Mouse (Mus musculus) megakaryocyte, adult 5-6 weeks (primary cell): Measurements from ENCODE around the gene Csrnp1. TPM values are rescaled to one million over a fixed set of nuclear protein-coding genes. Genes with fewer than 3 reads are reported as not detected.

ENCODE experiments used
- ATAC-seq: 2 replicates; pipeline ENCODE4 v1.8.0; 2016; ENCODE audit warnings: mild to moderate bottlenecking, inconsistent platforms; ENCODE audit not compliant: poor library complexity, severe bottlenecking
- total RNA-seq, 2 experiments: library from RNA; stranded (forward) in 1 of 2; stranded (reverse) in 1 of 2; fragments of 153-499, 151-499 nt in 1 of 2; fragments of 221-1000, 200-1000 nt in 1 of 2; gene quantifications; 2 replicates each; pipeline versions ENCODE4 v1.2.3 to v1.2.4; 2015 to 2017

The Csrnp1 gene
- total RNA-seq, 2 experiments from 2014 or later, result 11.6 to 11.8 TPM

DNA sequence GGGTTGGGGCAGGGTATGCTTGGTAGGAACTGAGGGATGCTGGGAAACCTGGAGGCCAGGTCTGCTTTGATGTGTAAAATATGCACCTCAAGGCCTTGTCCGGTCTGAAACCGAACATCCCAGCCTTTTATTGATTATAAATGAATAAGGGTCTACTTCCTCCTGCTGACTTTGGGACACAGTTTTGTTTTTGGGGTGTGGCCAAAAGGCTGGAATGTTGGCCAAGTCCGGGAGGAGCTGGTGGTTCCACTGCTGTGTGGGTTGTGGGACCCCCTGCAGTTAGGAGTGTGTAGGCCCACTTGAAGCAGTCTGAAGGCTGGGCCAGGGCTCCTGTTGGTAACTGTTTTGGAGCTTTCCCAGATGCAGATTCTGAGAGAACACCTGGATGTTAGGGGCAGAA is 21.5 kb upstream of the Csrnp1 start:
- no peak for ATAC-seq

DNA sequence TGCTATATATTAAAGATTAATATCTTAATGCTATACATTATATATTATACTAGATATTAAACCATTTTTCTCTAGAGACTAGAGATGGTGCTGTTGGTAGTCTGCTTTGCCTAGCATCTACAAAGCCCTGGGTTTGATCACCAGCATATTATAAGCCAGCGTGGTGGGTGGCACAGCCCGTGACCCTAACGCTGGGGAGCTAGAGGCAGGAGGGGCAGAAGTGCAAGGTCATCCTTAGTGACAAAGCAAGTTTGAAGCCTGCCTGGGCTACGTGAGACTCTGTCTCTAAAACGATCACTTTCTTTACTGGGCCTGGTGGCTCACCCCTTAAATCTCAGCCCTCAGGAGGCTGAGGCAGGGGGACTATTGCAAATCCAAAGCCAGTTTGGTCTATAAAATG is 18.4 kb upstream of the Csrnp1 start:
- no peak for ATAC-seq

DNA sequence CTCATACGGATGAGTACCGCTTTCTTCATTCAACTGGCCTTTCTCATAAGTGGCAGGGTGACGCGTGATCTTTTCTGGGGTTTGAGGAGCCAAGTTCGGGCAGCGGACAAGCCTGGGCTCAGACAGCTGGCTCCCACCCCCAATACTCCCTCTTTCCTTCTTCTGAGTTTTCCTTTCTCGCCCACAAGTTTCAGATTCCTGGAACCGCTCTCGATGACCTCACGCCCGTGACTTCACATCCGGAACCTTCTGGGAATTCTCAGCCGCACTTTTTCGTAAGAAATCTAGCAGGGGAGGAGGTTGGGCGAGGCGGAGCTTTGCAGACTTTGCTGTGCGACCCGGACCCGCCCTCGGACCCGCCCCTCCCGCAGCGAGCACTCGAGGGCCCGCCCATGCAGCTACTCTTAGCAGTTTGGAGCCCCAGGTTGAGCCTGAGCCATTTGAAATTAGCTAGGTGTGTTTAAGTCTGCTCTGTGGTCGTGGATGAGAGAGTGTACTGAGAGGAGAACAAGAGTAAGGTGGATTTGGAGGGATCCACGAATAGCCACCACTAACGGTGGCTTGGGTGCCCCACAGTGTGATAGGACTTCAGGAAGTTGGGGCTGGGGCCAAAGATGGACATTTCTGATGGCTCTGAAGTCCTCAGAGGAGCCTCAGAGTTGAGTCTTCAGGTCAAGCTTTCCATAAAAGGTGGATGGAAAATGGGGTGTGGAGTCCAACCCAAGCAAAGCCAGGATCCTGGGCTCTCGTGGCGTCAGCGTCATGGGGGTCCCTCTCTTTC is 17.7 kb upstream of the Csrnp1 start:
- peak; percentile 93 for ATAC-seq

DNA sequence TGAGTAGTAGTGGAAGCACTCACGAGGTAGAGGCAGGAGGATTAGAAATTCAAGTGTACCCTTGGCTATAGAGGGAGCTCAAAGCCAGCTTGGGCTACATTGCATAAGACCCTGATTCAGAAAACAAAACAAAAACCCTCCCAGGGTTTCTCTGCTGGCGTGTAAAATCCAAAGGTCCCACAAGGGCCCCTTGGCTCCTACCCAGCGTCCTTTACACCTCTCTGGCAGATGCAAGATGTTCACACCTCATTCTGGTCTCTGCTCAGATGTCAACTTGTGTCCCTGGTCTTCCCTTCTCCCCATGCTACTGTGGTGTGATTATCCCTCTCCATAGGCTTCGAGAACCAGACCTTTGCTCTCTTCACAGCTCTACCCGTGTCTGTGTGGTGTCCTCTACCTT is 16.3 kb upstream of the Csrnp1 start:
- no peak for ATAC-seq

DNA sequence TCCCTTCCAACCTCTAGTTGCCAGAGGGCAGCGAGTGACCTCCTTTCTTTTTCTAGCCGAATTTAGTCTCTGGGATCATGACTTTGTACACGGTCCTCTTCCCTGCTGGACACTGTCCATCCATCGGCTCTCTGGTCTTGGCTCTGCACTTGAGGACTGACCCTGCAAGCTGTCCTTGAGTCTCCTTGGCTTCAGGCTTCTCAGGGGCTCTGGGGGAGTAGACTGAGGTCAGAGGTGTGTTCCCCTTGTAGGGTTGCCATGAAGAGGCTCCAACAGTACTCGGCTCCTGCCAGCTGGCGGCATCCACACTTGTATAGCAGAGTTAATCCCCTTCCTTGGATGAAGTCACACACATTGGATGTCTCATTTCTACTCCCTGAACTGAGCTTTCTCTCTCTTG is 15.2 kb upstream of the Csrnp1 start:
- no peak for ATAC-seq

DNA sequence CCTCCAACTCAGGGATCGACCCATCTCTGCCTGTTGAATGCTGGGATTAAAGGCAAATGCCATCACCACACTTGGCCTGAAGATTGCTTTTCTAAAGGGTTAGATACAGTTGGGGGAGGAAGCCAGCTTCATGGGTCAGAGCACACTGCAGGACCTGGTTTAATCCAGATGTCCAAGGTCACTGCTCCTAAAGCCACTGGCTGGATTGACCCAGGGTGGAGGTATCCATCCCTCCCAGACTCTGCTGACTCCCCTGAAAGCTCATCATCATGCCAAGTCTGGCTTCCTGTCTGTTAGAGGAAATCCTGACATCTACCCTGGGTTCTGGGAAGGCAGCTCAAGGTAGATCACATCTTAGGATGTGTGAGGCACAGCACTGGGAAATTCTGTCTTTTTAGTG is 14.3 kb upstream of the Csrnp1 start:
- ATAC-seq, result no peak

DNA sequence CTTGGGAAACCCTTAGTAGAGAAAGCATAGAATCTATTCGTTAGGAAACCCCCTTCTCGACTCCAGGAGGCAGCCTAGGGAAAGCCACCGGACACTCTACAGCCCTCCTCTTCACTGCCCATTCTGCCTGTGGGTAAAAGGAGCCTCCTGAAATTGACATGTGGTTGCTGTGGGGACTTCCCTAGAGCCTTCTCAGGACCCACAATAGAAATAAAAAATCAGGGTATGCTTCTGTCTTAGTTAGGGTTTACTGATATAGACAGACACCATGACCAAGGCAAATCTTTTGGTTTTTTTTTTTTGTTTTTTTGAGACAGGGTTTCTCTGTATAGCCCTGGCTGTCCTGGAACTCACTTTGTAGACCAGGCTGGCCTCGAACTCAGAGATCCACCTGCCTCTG is 11.6 kb upstream of the Csrnp1 start:
- no peak for ATAC-seq

DNA sequence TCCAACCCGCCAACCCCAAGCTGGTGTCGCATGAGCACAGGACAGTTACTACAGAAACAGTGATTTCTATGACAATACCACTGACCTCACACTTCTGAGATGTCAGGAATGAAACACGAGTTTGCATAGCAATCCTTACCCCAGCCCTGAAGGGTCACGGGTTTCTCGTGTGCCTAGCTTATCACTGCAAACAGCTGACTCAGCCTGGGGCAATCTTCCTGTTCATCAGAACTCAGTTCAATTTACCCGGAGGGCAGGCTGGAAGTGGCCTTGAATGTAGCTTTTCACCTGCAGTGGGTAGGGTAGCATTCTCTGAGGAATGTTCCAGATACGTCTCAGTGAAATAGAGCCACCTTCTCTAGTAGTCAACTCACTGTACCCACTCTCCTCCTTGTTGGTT is 9.7 kb upstream of the Csrnp1 start:
- peak; percentile 52 for ATAC-seq

DNA sequence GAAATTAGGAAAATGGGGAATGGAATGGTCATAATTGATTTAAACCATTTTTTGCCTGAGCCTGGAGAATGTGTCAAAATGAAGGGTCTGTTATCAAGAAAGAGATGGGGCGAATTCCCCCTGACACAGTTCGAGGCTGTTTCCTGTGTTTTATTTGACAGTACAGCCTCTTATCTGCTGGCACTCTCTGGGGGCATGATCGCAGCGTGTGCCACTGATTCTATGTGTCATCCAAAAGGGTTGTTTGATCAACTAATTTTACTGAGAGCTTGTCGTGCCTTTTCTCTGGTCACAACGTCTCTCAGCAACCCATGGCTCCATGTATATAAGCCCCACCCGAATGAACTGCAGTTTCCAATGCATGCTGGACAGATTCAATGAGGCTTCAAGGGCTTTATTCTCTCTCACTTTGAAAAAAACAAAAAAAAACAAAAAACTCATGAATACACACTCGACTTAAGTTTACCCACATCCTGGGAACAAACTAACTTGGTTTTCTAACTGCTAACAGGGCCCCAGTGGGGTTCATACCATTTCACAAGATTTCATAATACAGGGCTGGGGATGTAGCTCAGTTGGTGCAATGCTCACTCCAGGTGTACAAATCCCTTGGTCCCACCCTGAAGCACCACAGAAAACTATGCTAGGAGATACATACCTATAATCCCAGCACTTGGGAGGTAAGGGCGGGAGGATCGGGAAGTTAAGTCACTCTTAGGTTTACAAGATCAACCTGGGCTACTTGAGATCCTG is 8.8 kb upstream of the Csrnp1 start:
- peak; percentile 76 for ATAC-seq

DNA sequence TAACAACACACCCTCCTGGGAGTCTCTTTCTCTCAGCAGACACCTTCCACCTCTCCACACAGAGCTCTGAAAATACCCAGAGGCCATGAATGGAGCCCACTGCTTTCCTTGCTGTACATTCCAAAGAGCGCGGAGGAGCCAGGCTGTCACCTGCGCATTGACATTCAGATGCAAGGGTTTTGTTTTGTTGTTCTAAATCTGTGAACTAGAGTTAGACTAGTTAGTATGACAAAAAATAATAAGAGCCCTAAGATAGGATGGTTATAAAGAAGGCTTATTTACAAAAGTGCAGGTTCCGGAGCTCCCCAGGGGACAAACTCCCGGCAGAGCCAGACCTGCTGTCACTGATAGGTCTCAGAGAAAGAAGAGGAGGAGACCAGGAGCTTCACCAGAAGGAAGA is 6.9 kb upstream of the Csrnp1 start:
- ATAC-seq, result no peak

DNA sequence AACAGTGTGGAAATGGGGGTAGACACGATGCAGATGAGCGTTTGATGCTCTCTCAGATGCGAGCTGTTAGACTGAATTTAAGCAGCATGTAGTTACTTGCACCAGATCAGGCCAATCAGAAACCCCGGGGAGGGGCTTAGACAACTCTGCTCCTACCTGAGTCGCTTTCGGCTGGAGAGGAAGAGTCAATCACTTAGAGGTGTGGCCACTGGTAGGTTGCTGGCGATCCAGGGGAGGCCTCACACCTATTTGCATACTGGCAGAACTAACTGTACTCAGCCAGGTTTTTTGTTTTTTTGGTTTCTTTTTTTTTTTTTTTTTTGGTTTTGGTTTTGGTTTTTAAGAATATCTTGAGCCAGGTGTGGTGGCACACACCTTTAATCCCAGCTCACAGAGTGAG is 3.8 kb upstream of the Csrnp1 start:
- ATAC-seq, result no peak

DNA sequence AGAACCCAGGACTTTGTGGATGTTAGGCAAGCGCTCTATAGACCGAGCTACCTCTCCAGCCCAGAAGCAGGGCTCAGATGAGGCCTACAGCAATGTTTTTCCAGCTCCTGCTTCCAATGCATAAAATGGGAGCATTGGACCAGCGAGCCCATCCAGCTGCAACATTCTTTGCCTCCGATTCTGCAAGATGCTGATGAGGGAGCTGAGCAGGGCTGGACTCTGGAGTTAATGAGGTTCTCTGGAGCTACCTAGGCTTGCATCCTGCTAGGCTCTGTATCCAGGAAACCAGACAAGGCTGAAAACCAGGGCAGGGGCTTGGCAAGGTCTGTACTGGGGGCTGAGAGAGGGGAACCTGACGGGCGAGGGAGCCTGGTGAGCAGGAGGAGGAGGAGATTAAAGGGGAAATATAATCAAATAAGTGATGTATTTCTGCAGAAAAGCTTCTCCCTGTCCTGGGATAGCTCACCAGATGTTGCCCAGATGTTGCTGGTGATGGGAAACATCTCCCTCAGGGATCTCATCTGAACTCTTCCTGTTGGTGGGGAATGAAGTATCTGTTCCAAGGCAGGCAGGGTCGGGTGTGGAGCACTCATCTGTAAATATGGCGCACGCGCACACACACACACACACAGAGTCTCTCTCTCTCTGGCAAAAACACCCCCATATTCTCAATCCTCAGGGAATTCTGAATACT is 1.6 kb upstream of the Csrnp1 start:
- no peak for ATAC-seq

DNA sequence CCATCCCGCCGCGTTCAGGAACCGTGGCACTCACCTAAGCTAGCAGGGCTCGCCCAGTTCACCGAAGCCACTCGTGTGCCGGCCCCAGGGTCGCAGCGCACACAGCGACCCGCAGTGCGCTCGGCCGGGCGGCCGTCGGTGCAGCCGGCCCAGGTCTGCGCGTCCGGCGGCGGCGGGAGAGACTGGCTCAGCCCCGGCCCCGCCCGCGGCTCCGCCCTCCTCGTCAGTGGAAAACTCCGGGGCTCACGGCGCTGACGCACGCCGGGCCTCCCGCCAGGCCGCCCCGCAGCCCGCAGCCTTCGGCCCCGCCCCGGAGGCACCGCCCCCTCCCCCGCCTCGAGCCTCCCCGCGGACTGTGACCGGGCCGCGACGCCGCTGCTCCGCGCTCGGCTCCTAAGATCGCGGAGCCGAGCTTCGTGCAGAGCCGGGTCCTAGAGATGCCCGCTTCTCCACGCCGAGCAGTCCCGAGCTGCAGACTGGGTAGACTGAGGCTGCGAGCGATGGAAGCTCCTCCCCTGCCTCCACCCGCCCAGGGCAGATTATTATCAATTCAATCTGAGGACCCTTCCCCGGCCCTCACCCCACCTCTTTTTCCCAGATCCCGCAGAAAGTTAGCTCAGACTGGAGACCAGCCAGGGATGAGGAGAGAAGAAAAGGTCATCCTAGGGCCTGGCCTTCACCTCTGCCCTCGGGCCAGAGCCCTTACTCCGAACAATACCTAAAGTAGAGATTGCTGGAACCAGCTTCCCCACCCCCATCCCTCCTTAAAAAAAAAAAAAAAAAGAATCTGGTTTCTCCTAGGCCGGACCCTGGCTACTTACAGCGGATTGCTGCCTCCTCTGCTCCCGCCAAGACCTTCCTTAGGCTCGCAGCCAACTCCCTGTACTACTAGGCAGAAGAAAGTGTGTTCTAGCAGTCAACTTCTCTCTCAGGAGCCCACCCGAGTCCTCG is 598 bp downstream of the Csrnp1 start:
- ATAC-seq, result peak; percentile 56

DNA sequence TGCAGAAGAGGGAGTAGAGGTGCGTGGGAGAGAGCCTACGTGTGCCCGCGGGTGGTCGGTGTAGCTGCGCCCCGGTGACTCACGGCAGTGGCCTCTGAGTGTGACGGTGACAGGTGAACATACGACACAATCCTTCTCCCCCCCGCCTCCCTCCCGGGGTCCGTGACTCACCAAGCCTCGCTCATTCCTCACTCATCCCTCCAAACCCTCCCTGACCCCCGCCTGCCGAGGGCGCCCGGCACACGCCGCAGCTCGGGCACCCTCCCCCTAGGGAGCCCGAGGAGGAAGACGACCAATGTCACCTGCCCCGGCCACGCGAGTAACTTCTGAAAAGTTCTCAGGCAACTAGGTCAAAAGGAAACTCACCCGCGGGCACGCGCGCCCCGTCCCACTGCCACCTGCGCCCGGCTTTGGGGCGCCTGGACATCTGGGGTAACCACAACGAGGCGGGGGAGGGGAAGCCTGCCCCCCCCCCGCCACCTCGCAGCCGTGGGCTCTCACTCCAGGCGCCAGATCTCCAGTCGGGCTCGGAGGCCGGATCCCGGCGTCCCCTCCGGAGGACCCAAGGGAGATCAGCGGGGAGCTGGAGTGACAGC is 1.4 kb downstream of the Csrnp1 start:
- peak; percentile 31 for ATAC-seq

DNA sequence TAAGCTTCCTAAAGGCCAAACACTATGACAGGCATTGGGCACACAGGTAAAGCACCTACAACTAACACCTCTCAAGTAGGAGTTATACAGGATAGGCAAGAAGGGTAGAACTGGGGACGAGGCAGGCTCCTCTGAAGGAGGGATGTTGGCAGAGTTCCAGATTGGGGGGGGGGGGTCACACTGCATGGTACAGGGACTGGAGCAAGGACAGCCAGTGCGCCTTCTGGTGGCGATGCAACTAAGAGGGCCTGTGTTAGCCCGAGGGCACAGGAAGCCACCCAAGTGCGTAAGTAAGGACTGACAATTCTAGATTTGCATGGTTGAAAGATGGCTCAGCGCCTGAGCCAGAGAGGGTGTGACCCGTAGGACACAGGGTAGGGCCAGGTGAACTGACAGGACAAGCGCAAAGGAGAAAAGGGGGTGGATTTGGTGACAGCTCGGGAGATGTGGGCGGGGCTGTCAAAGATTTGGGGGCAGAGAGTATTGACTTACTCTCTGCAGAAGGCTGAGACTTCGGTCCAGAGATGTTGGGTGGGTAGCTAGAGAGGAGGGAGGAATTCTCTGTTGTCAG is 2.1 kb downstream of the Csrnp1 start:
- ATAC-seq, result peak; percentile 23

DNA sequence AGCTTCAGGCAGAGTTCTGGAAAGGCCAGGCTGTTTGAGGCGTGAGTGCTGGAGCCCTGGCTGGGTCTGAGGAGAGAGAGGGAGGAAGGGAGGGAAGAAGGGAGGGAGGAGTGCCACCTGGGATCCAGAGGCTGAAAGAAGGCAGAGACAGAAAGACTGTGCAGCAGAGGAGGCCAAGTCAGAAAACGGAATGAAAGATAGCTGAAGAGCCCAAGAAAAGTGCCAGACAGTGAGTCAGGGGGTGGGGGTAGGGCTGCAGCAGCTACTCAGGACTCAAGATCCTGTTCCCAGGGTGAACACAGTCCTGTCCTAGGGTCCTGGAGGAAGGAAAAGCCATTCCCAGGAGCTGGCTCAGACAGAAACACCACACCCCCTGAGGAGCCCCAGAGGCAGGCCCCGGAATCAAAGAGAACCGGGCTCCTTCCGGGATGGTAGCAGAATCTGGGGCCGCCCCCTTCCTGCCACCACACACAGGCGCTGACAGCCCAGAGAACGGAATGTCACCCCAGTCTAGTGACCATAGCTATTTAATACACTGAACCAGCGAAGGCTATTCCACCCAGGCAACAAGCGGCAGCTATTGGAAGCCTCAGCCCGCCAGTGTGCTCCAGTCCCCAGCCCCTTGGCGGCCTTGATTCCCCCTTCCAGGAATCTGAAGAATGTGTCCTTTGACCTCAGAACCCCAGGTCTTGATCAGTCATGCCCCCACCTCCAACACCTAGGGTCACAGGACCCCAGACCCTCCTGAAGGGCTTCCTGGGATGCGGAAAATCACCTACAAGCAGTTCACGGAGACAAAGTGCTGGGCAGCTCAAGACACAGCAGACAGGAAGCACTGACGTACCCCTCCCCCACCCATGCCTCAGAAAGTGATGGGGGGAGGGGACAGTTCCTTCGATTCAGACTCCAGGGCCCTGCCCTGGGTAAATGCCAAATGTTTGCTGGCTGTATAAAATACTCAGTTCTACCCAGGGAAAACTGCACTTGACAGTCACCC is 3.0 kb downstream of the Csrnp1 start:
- peak; percentile 29 for ATAC-seq

DNA sequence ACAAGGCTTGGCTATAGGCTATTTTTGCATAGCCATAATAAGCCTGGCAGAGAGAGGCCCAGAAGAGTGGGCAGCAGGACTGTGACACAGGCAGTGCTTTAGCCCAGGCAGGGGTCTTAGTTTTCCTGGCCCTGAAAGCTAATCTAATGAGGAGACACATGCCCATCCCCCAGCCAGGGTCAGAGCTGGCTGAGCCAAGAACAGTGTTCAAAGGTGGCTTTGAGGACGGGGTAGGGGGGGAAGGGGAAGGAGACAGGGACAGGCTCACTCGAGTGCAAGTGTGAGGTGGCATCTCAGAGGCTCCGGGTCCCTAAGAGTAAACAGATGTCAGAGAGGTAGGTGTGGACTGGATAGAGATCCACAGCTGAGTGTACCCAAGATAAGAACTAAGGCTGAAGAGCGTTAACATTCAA is 3.7 kb downstream of the Csrnp1 start:
- no peak for ATAC-seq

DNA sequence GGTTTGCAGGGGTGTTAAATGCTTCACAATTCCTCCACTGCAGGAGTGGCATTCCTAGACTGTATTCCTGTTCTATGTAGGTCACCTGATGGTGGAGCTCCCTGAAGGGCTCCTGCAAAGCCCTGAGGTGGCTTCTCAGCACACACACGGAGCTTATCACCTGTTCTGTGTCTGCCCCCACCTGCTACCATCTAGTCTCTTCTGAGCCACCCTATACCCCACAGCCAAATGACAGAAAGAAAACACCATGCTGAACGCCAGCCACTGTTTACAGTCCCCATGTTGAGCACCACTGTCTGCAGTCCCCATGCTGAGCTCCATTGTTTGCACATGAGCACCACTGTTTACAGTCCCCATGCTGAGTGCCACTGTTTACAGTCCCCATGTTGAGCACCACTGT is 4.7 kb downstream of the Csrnp1 start:
- no peak for ATAC-seq
